Mouse (Mus musculus): ENCODE results near the gene Leng1.

Leng1 gene

DNA sequence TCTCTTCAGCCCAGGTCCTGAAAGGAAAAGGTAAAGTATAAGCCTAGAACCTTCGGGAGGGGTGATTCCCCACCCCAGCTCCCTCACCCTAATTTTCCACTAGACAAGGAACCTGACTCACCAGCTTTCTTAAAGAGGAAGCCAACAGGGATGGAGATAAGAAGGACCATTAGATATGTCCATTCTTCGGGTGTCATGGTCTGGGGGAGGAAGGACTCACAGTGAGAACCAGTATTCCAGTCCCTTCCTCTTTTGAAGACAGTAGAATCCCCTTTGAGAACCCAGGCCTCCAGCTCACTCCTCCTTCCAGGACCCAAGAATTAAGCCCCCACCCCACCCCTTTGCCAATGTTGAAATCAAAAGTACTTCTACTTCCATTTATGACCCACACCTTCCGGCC is 26.3 kb upstream of the Leng1 start:
- DNase-seq: no peak

DNA sequence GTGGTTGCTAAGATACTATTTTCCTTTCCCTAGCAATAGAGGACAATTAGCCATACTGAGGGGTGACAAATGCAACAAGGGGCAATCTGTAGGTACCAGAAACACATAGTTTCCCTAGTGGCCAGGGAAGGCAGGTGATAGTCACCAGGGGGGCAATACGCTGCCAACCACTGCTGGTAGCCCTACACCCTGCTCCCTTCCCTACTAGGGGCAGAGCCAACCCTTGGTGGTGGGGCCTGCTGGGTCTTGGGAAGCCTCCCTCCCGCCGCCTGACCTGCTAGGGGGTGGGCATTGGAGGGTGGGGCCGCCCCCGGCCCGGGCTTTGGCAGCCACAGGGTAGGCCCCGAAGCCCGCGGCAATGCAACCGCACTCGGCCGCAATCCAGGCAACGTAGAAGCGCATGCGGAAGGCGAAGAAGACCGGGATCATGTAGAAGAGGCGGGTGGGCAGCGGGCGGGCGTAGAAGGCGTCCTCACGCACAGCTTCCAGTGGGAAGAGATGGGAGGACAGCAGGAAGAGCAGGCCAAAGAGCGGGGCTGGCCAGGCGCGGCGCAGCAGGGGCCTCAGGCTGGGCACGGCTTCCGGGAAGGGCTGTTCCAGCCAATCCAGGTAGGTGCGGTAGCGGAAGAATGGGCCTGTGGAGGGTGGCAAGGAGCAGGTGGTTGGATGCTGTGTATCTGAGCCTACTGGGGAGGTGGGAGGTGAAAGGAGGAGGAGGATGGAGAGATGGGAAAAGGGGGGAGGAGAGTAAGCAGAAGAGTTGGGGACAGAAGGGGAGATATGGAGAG is 20.0 kb upstream of the Leng1 start:
- DNase-seq: no peak

DNA sequence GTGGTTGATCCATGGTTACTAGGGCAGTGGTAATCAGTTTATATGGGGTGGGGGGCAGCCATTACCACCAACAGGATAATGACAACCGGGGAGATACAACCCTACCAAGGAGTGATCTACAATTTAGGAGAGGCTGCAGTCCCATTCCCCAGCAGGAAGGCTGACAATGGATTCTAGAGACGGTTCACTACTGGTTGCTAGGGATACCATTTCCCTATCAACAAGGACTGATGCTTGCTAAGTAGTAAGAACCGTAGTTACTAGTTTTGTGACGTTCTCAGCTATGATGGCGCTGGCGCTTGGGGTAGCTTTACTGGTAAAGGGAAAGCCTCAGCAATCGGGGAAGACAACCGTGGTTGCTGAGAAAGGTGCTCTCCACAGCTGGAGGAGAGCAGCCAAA is 19.1 kb upstream of the Leng1 start:
- no peak for DNase-seq

DNA sequence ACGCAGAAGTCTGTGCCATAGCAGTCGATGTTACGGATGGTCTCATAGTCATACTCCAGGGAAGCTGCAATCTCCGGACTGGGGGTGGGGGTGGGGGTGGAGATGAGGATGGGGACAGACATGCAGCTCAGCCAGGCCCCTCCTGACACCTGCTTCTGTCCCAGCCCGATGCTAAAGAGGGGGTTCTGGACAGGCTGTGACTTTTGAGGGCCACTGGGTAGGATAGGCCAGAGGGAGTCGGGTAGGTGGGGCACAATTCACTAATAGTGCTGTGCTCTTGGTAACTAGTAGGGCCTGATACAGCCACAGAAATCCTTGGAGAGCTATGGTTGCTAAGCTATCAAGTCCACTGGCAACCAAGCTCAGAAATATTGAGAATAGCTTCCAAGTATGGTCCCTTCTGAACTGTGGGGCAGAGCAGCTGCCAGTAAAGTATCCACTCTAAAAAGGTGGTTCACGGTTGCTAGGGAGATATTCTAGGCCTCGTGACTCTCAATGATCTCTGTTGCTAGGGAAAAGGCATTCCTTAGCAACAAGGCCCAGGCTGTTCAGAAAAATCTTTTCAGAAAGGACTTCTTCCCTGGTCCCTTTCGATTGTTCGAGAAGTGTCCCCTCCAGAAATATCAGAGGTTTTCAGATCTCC is 18.4 kb upstream of the Leng1 start:
- DNase-seq: peak; percentile 36

DNA sequence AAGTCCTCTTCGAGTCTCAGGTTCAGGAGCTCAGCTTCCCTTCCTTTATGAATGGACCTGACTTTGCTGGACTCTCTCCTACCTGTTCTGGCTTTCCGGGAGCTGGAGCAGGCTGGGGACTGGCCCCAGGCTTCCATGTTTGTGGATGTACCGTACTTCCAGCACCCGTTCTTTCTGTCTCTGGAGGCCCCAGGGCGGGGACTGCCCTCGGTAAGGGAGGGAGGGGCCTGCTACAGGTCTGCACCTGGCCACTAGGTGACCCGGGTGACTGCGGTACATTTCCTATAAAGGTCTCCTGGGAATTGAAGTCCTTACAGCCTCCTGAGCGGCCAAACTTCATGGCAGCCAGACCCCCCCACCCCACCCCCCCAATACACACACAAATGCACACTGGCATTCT is 11.7 kb upstream of the Leng1 start, which contains the start of gene Tmc4:
Gene Tmc4 (minus strand): TSS at position 212 of the 400 bp plus-strand sequence.
- DNase-seq: no peak

DNA sequence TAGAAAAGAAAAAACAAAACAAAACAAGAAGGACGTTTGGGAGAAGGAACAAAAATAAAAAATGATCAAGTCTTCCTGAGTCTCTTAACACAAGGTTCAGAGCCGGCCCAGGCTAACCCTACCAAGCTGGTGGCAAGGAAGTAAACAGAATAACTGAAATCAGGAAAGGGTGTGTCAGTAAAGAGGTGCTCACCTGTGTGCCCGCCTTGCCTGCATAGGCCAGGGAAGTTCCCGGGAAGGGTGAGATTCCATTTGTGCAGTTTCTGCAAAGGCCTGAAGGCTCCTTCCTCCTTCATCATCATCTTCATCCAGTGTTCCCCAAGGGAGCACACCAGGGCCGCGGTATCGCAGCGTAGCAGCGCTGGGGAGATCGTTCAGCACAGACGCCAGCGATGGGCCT is 10.7 kb upstream of the Leng1 start:
- DNase-seq: no peak

DNA sequence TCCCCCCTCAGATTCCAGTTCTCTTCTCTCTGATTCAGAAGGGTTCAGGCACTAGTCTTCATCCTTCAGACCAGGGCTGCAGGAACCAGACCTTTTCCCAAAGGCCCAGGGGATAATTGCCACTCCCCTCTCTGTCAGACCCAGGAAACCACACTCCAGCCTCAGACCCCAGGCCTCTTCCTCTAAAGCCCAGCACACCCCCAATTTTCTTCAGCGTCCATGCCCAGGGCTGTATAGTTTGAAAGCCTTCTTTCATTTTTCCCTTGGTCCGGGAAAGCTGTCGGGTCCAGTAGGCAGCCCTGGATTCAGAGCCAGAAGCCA is 9.5 kb upstream of the Leng1 start:
- no peak for DNase-seq

DNA sequence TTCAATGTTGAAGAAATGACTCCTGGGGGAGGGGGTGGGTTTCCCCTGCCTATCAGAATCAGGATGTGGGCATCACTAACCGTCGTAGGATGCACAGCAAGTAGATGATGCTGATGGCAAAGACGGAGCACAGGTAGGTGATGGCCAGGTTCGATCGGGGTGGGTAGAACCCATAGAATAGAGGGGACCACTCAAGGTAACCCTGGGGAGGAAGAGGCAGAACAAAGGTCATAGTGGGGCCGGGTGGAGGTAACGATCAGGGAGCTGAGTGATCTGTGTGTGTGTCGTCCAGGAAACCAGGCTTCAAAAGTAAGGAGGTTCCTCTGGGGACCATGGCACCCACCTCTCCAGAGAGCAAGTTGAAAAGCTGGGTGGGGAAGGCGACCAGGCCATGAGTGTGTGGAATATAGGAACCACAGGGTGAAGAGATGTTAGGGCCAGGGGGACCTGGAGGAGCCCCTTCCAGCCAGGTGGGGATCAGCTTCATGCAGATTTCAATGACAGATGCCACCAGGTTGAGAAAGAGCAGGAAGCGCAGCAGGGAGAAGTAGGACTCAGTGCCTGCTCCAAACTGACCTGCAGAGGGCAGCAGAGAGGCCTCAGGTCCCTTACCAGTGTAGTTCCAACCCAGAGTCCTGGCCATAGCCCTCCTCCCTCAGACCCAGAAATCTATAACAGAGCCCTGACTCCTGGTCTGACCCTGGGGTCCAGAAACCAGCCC is 9.0 kb upstream of the Leng1 start:
- DNase-seq: peak; percentile 78

DNA sequence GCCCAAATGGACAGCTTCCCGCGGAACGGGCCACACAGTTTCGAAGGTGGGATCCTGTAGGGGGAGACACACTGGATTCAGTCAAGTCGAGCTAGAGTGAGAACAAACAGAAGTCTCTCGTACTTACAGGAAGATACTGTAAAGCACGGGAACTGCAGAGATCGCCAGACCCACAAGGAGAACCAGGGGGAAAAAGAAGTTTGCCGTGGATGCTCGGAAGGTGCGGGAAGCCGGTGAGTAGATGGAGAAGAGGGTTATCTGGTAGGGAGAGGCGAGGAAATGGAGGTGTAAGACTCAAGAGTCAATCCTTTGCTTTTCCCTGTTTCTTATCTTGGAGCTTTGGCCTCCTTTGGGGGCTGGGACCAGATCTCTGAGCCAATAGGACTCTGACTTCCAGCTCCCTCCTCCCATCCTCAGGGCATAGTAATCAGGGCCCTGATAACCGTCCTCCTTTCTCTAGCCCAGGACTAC is 1.3 kb upstream of the Leng1 start:
- DNase-seq: no peak

DNA sequence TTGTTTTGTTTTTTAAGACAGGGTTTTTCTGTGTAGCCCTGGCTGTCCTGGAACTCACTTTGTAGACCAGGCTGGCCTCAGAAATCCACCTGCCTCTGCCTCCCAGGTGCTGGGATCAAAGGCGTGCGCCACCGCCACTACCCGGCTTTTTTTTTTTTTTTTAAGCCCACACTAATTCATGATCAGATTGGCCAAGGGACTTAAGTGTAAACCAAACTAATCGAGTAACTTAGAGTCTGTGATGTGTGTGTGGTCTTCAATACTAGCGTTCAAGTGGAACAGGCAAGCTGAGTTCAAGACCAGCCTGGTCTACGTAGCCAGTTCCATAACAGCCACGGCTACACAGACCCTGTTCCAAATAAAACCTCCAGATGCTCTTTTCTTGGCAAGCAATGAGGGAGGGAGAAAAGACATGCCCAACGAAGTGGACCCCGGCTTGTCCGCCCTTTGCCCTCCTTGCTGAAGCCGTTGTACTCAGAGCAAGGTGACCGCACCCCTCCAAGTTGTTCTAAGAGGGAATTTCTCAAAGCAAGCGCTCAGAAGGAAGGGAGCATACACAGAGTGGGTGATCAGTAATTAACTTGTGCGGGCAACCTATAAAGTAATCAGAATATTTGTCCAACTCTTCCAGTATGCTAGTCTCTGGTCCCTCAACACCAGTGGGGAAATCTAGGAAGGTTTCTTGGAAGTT is 971 bp downstream of the Leng1 start:
- no peak for DNase-seq

DNA sequence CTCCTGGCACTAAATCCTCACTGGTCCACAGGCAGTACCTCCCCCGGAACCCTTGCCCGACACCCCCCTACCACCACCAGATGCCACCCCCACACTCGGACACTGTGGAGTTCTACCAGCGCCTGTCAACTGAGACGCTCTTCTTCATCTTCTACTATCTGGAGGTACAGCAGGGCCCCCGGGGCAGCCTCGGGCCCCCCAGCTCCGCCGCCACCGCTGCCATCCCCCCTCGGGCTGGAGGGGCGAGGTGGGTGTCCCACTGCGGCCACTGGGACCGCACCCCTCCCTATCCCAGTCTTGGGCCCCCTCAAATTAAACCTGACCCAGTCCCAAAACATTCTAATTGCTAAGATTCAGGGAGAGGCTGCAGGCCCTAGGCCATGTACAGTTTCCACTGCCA is 7.1 kb downstream of the Leng1 start:
- DNase-seq: no peak

DNA sequence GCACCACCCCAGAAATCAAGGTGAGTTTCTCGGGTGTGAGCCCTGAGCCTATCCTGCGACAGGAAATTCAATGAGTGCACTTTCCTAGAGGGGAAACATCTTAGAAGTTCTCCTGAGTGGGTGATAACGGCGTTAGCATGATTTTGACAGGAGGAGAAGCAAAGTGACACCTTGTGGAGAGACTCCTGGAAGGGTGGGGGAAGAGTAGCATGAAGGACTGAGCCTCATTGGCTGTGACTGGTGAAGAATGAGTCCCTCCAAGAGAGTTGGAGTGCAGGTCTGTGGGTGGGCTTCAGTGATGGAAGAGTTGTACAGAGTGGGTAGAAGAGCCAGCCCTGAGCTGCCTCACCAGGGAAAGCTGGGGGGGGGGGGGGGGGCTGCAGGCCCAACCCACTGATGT is 8.7 kb downstream of the Leng1 start:
- DNase-seq: no peak

DNA sequence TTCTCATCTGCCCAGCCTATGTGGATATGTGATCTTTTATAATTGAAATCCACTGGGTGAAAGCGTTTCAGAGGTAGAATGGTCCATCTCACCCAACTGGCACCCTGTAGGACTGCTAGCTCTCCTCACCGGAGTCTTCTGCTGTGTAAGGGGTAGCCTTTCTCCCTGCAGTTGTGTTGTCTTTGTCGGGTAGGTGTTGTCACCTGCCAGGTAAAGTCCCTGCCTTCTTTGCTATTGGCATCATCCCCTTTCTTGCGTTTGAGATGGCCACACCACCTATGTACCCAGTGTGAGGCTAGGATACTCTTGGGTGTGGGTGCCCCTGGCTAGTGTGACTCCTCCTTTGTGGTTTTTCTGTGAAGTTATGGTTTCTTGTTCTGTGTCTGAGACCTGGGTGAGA is 19.0 kb downstream of the Leng1 start:
- DNase-seq: no peak

DNA sequence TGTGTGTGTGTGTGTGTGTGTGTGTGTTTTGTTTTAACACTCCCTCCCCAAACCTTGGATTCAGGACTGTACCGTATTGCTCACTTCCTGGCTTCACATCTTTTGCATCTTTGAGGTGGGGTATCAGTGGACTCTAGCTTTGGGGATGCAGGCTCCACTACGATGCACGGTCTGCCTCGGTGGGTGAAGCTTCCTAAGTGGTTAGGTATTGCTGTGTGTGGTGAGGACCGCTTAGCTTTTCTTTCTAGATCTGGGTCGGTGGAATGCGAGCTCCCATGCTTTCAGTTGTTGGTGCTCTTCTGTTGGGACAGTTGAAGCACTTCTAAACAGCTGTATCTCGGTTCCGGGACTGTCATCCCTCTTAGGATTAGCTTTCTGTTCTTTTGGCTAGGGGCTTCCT is 19.5 kb downstream of the Leng1 start:
- DNase-seq: no peak

DNA sequence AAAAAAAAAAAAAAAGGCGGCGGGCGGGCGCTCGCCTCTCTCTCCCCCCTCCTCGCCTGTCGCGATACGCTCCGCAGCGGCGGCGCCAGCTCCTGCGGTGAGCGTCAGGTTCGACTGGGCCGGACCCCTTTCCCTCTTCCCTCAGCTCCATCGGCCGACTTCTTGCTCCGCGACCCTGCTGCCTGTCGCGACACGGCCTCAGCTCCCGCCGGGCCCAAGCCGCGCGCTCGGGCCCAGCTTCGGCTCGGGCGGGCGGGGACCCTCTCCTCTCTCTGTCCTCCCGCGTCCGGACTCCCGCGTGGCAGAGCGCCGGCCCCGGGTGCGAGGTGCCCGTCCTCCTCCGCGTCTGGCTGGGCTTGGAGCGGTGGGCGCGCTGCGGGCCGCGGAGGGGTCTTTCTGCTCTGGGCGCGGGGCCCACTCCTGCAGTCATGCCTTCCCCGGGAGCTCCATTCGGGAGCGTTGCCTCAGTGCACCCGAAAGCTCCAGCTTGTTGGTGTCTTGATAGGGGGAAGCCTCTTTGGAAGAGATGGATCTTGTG is 20.1 kb downstream of the Leng1 start:
- no peak for DNase-seq

DNA sequence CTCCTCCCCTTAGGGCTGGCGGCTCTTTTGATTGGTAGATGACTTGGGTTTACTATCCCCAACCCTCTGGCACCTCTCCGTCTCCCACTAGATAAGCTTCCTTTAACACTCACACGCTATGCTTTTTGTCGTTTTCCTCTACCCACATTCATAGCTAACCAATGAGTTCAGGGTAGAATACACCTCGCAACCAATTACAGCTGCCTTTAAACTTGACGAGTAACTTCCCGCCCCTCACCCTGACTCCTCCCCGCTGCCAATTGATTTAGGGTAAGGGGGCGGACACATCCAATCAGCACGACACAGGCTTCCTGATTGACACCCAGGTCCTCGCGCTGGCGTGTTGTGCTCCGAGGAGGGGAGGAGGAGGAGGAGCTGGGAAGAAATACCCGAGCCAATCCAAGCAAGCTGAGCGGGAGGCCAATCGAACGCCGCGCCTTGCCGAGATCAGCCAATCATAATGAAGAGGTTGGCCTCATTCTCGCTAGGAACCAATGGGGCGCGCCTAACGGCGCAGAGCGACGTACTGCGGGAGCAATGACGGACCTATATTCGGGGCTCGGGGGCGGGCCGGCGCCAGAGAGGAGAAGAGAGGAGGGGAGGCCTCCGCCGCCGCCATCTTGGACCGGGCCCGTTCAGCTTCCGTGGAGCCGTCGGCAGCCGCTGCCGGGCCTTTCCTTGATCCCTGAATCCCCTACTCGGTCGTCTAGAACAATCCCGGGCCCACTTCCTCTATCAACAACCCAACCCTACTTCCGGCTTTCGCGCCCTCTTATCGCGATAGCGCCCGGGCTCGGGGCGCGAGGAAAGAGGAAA is 20.8 kb downstream of the Leng1 start, which contains the start of gene Cnot3:
Gene Cnot3 (plus strand): TSS at position 597 of the 816 bp plus-strand sequence.
- peak; percentile 100 for DNase-seq

DNA sequence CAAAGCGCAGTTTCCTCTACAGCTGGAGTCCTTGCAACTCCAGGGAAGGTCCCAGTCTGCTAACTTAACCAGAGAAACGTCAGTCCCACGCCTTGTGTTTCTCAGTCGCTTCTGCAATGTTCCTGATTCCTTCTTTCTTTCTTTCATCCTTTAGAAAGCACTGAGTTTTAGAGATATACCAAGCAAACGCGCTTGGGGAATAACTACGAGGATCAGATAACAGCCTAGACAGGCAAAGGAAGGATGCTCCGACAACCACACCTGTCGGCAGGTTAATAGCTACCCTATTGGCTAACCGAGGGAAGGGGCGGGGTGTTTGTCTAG is 21.3 kb downstream of the Leng1 start:
- DNase-seq: no peak

DNA sequence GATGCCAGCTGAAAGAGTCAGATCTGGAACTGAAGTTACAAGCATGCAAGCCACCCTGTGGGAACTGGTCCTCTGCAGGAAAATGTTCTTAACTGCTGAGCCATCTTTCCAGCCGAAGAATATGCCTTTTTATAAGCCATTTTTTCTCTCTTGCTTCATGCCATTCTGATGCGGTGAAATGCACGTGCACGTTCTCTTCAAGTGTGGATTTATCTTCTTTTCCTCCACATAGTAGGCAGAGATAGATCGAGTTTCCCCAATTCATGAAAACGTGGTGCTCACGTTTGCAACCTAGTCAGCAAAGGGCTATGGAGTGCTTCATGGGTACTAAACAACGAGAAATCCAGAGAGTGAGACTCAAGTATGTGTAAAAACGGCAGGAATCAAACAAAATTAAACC is 21.8 kb downstream of the Leng1 start:
- DNase-seq: no peak

DNA sequence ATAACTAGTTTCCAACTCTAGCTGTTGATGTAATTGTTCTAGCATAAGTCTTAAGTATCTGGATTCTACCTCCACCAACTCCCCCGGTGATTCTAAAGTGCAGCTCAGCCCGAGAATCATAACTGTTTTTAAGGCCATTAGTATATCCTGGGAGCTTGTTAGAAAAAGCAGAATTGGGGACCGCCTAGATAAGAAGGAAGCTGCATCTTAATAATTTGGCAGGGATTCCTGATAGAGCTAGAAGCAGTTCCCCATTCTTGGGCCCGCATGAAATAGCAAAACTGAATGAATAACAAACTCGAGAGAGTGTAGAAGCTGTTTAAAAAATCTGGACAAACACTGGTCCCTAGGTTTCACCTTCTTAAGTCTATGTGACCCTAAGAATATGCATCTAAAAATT is 22.2 kb downstream of the Leng1 start:
- DNase-seq: no peak

DNA sequence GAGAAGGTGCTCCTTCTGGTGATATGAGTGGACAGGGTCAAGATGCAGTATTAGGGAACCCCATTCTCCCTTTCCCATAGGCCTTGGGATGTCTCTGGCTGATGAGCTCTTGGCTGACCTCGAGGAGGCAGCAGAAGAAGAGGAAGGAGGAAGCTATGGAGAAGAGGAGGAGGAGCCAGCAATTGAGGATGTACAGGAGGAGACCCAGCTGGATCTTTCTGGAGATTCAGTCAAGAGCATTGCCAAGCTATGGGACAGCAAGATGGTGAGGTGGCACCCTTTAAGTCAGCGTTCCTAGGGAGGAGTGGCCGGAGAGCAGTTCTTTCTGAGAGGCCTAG is 35.2 kb downstream of the Leng1 start:
- no peak for DNase-seq

DNA sequence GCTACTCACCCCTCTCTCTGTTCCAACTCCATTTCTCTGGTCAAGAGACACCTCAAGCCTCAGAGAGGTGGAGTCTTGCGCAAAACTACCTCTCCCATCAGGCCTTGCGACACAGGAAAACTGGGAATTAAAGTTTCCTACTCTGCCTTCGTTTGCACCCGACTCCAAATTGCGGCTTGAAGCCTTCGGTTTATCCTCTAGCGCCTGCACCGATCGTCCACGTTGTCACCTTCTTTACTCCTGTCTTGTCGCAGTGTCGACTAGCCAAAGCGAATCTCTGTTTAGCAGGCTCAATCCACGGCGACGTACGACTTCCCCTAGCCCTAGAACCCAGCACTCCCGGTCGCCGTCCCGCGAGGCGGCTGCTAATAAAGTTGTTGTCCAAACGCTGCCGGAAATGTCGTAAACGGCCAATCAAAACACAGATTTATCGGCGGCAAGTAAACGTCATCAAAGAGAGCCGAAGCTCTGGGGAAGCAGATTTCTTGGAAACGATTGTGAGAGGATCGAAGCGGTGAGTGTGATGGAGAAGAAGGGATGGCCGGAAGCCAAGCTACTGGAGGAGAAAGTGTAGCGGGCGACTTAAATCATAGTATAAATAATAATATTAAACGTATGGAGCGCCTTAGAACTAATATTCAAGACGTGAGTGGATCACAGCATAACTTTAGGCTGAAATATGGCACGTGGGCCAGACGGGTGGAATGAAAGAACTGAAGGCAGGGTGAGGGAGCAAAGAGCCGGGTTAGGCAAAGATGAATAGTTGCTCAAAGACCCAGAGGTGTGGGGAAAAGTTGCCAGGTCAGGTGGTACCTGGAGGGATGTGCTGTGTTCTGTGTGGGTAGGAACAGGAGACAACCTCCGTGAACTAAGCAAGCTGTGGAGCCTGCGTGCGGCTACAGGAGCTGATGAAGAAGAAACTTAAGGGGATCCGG is 35.8 kb downstream of the Leng1 start, which contains the start of the genes Tfpt and Prpf31:
Gene Tfpt (minus strand): TSS at position 387 of the 935 bp plus-strand sequence.
Gene Prpf31 (plus strand): TSS at position 443 of the 935 bp plus-strand sequence.
- DNase-seq: peak; percentile 94

Data from layer of hippocampus, adult 9-11 months (tissue).